In genomic region chr4:135928376-135928775, GRCm38 (mm10) we compare ENCODE assay signal across 28 mouse cellular contexts. TPM values are rescaled to one million over a fixed set of nuclear protein-coding genes. Genes with fewer than 3 reads are reported as not detected.
"Had no signal": no experiment of that assay in that cellular context is flagged by ENCODE, and none has a peak within 500 bp of the region (broad histone marks: within the 10 kb centered on the region; RNA-seq: fewer than 3 reads in every experiment).

No protein-coding gene starts in this region.

- H3K4me3 ChIP-seq: embryonic facial prominence, embryonic 10.5 days; embryonic facial prominence, embryonic 12.5 days; embryonic facial prominence, embryonic 13.5 days; embryonic facial prominence, embryonic 15.5 days; erythroblast, embryonic 14.5 days; forebrain, embryonic 10.5 days; forebrain, embryonic 12.5 days; forebrain, embryonic 13.5 days; forebrain, embryonic 15.5 days; gastrocnemius, adult 2 months had no signal

- H3K27me3 ChIP-seq: embryonic facial prominence, embryonic 12.5 days; embryonic facial prominence, embryonic 13.5 days; embryonic facial prominence, embryonic 15.5 days; forebrain, embryonic 12.5 days; forebrain, embryonic 13.5 days; forebrain, embryonic 15.5 days had no signal

- DNase-seq: cerebellum, adult 2 months; cerebellum, adult 8-10 months; cerebellum, adult 9-10 months; cerebellum, adult 9-11 months; cerebellum, postnatal 10 days; cerebellum, postnatal 14 days; cerebellum, postnatal 25 days; cerebellum, postnatal 36 days; embryo, embryonic 11 days; forebrain, postnatal 0 days; gastrocnemius, adult 2 months; gastrocnemius, postnatal 10 days; gastrocnemius, postnatal 14 days; gastrocnemius, postnatal 25 days; gastrocnemius, postnatal 36 days; heart, adult 11 months; heart, adult 18-20 months had no signal

- H3K27ac ChIP-seq: embryonic facial prominence, embryonic 10.5 days; embryonic facial prominence, embryonic 12.5 days; embryonic facial prominence, embryonic 13.5 days; embryonic facial prominence, embryonic 15.5 days; forebrain, embryonic 10.5 days; forebrain, embryonic 12.5 days; forebrain, embryonic 13.5 days; forebrain, embryonic 15.5 days; gastrocnemius, adult 2 months had no signal

- H3K4me2 ChIP-seq: embryonic facial prominence, embryonic 12.5 days; embryonic facial prominence, embryonic 13.5 days; embryonic facial prominence, embryonic 15.5 days; forebrain, embryonic 12.5 days; forebrain, embryonic 13.5 days; forebrain, embryonic 15.5 days had no signal

- H3K9me3 ChIP-seq: embryonic facial prominence, embryonic 10.5 days; embryonic facial prominence, embryonic 12.5 days; embryonic facial prominence, embryonic 13.5 days; embryonic facial prominence, embryonic 15.5 days; forebrain, embryonic 10.5 days; forebrain, embryonic 12.5 days; forebrain, embryonic 13.5 days; forebrain, embryonic 15.5 days had no signal

- ATAC-seq: forebrain, embryonic 13.5 days; forebrain, embryonic 14.5 days; forebrain, embryonic 15.5 days; forebrain, embryonic 16.5 days; forebrain, postnatal 0 days had no signal

- H3K9ac ChIP-seq: embryonic facial prominence, embryonic 12.5 days; embryonic facial prominence, embryonic 13.5 days; embryonic facial prominence, embryonic 15.5 days; forebrain, embryonic 12.5 days; forebrain, embryonic 13.5 days; forebrain, embryonic 15.5 days; forebrain, postnatal 0 days had no signal

- H3K4me1 ChIP-seq: embryonic facial prominence, embryonic 10.5 days; embryonic facial prominence, embryonic 12.5 days; embryonic facial prominence, embryonic 13.5 days; embryonic facial prominence, embryonic 15.5 days; forebrain, embryonic 10.5 days; forebrain, embryonic 12.5 days; forebrain, embryonic 13.5 days; forebrain, embryonic 15.5 days had no signal

RNA-seq across cellular contexts. Expression of gene Cnr2, which starts 33.2 kb away (rescaled TPM):
- polyA plus RNA-seq: erythroblast, embryonic 14.5 days; forebrain, embryonic 16.5 days had no signal
